Mouse (Mus musculus) CH12.LX (cell line): Measurements from ENCODE around the gene Cacna1h. TPM values are rescaled to one million over a fixed set of nuclear protein-coding genes. Genes with fewer than 3 reads are reported as not detected.

Source experiments
- DNase-seq: peaks from one replicate; pipeline ENCODE4 v3.0.0-alpha.2; 2013; ENCODE audit errors: extremely low read depth
- H3K27ac ChIP-seq: 2 replicates; pipeline ENCODE4 v1.5.1; 2012; ENCODE audit warnings: low read depth, mild to moderate bottlenecking, control low read depth, moderate library complexity; ENCODE audit not compliant: insufficient read depth
- H3K27me3 ChIP-seq: replicated peaks from 2 replicates; pipeline ENCODE3; 2012; ENCODE audit warnings: inconsistent platforms
- H3K36me3 ChIP-seq, 2 experiments: replicated peaks in 1 of 2; 2 replicates each; pipeline versions ENCODE3 to v1.6.1; 2012; ENCODE audit warnings: inconsistent platforms in 1 of 2, low read length in 1 of 2, mild to moderate bottlenecking in 1 of 2, mixed read lengths in 1 of 2, moderate library complexity in 1 of 2; ENCODE audit not compliant: control insufficient read depth in 1 of 2, insufficient read depth in 1 of 2
- H3K4me1 ChIP-seq, 2 experiments: 2 replicates each; pipeline ENCODE4 v1.6.1; 2012; ENCODE audit warnings: inconsistent platforms in 1 of 2, moderate library complexity in 1 of 2; ENCODE audit not compliant: insufficient read depth in 2 of 2, control insufficient read depth in 1 of 2
- H3K4me2 ChIP-seq: 2 replicates; pipeline ENCODE4 v1.6.1; 2012; ENCODE audit warnings: low read depth, mild to moderate bottlenecking, control low read depth; ENCODE audit not compliant: poor library complexity, insufficient read depth, severe bottlenecking
- H3K4me3 ChIP-seq, 3 experiments: fragments of 150-350 bp in 1 of 3; sonication (generic) in 1 of 3; replicated peaks in 1 of 3; 2 replicates each; pipeline versions ENCODE3 to v1.5.1; 2011 to 2012; ENCODE audit warnings: low read depth in 2 of 3, low read length in 2 of 3, mild to moderate bottlenecking in 2 of 3, moderate library complexity in 2 of 3, control low read depth in 1 of 3, improper control_type of control experiment in 1 of 3, inconsistent platforms in 1 of 3, mixed read lengths in 1 of 3; ENCODE audit not compliant: poor library complexity in 1 of 3
- H3K79me2 ChIP-seq: replicated peaks from 2 replicates; pipeline ENCODE4 v1.6.1; 2012; ENCODE audit warnings: mild to moderate bottlenecking, moderate library complexity; ENCODE audit not compliant: control insufficient read depth, poor library complexity, insufficient read depth, severe bottlenecking; ENCODE audit errors: extremely low read depth
- H3K9ac ChIP-seq: 2 replicates; pipeline ENCODE4 v1.6.1; 2012; ENCODE audit warnings: low read depth, mild to moderate bottlenecking, control low read depth, moderate library complexity; ENCODE audit not compliant: insufficient read depth
- H3K9me3 ChIP-seq: replicated peaks from 2 replicates; pipeline ENCODE3; 2012; ENCODE audit warnings: low read length, inconsistent platforms, mixed read lengths
- BHLHE40 ChIP-seq: IDR thresholded peaks from 2 replicates; pipeline ENCODE4 v1.6.1; 2011; ENCODE audit warnings: mild to moderate bottlenecking, low read depth, low read length, improper control_type of control experiment
- CHD1 ChIP-seq: IDR thresholded peaks from 2 replicates; pipeline ENCODE4 v1.6.1; 2012; ENCODE audit warnings: low read depth, low read length, improper control_type of control experiment, inconsistent platforms
- CHD2 ChIP-seq: IDR thresholded peaks from 2 replicates; pipeline ENCODE4 v1.6.1; 2011; ENCODE audit warnings: low read length, improper control_type of control experiment
- CTCF ChIP-seq, 2 experiments: IDR thresholded peaks in 1 of 2; conservative IDR thresholded peaks in 1 of 2; 2 replicates each; pipeline ENCODE4 v1.5.1; 2011 to 2012; ENCODE audit warnings: low read depth in 2 of 2, low read length in 2 of 2, improper control_type of control experiment in 1 of 2, inconsistent platforms in 1 of 2, mild to moderate bottlenecking in 1 of 2, moderate library complexity in 1 of 2
- E2F4 ChIP-seq: IDR thresholded peaks from 2 replicates; pipeline ENCODE4 v1.6.1; 2011; ENCODE audit warnings: low read depth, low read length, improper control_type of control experiment; ENCODE audit not compliant: insufficient replicate concordance
- GABPA ChIP-seq: IDR thresholded peaks from 2 replicates; pipeline ENCODE4 v1.6.1; 2012; ENCODE audit warnings: low read depth, low read length, improper control_type of control experiment, inconsistent platforms; ENCODE audit not compliant: insufficient replicate concordance
- IRF4 ChIP-seq: IDR thresholded peaks from 2 replicates; pipeline ENCODE4 v1.6.1; 2014; ENCODE audit warnings: low read depth, mild to moderate bottlenecking, inconsistent platforms, low read length, improper control_type of control experiment
- JUND ChIP-seq: conservative IDR thresholded peaks from 2 replicates; pipeline ENCODE4 v1.6.1; 2011; ENCODE audit warnings: low read depth, low read length, improper control_type of control experiment
- KAT2A ChIP-seq: IDR thresholded peaks from 2 replicates; pipeline ENCODE4 v1.6.1; 2012; ENCODE audit warnings: low read length, improper control_type of control experiment, inconsistent platforms; ENCODE audit not compliant: insufficient replicate concordance
- MAFK ChIP-seq: IDR thresholded peaks from 2 replicates; pipeline ENCODE4 v1.6.1; 2011; ENCODE audit warnings: low read length, improper control_type of control experiment; ENCODE audit not compliant: insufficient replicate concordance
- MEF2A ChIP-seq: IDR thresholded peaks from 2 replicates; pipeline ENCODE4 v1.6.1; 2014; ENCODE audit warnings: low read depth, mild to moderate bottlenecking, inconsistent platforms, low read length, improper control_type of control experiment, borderline replicate concordance
- MXI1 ChIP-seq: IDR thresholded peaks from 2 replicates; pipeline ENCODE4 v1.6.1; 2011; ENCODE audit warnings: mild to moderate bottlenecking, low read depth, low read length, improper control_type of control experiment
- MYC ChIP-seq: IDR thresholded peaks from 2 replicates; pipeline ENCODE4 v1.6.1; 2011; ENCODE audit warnings: low read depth, mild to moderate bottlenecking, improper control_type of control experiment, low read length
- NELFE ChIP-seq: IDR thresholded peaks from 2 replicates; pipeline ENCODE4 v1.6.1; 2011; ENCODE audit warnings: low read depth, low read length, improper control_type of control experiment
- NRF1 ChIP-seq: IDR thresholded peaks from 2 replicates; pipeline ENCODE4 v1.6.1; 2014; ENCODE audit warnings: low read depth, mild to moderate bottlenecking, inconsistent platforms, low read length, improper control_type of control experiment, moderate library complexity
- PAX5 ChIP-seq: IDR thresholded peaks from 2 replicates; pipeline ENCODE4 v1.6.1; 2012; ENCODE audit warnings: low read length, inconsistent platforms, mixed read lengths
- RAD21 ChIP-seq: IDR thresholded peaks from 2 replicates; pipeline ENCODE4 v1.6.1; 2011; ENCODE audit warnings: low read depth, mild to moderate bottlenecking, low read length, improper control_type of control experiment, moderate library complexity
- RCOR1 ChIP-seq: conservative IDR thresholded peaks from 2 replicates; pipeline ENCODE4 v1.6.1; 2012; ENCODE audit warnings: low read depth, mild to moderate bottlenecking, inconsistent platforms, low read length, improper control_type of control experiment
- SIN3A ChIP-seq: IDR thresholded peaks from 2 replicates; pipeline ENCODE4 v1.6.1; 2012; ENCODE audit warnings: low read length, improper control_type of control experiment, inconsistent platforms
- TBP ChIP-seq: conservative IDR thresholded peaks from 2 replicates; pipeline ENCODE4 v1.6.1; 2011; ENCODE audit warnings: low read depth, low read length, improper control_type of control experiment
- USF2 ChIP-seq: conservative IDR thresholded peaks from 2 replicates; pipeline ENCODE4 v1.6.1; 2011; ENCODE audit warnings: low read depth, low read length, improper control_type of control experiment
- ZC3H11A ChIP-seq: IDR thresholded peaks from 2 replicates; pipeline ENCODE4 v1.6.1; 2012; ENCODE audit warnings: low read depth, mild to moderate bottlenecking, inconsistent platforms, low read length, improper control_type of control experiment
- ZNF384 ChIP-seq: IDR thresholded peaks from 2 replicates; pipeline ENCODE4 v1.6.1; 2012; ENCODE audit warnings: low read depth, low read length, improper control_type of control experiment, inconsistent platforms
- dilution Hi-C: fragments of 300-500 bp; cut with MboI; formaldehyde crosslinking; loops from 2 replicates; pipeline ENCODE4 v1.14.3; 2020; ENCODE audit warnings: low sequenced_read_pairs; ENCODE audit not compliant: extremely low pct_unique_long_range_greater_than_20kb, extremely low pct_ligation_motif_present
- in situ Hi-C: fragments of 300-500 bp; cut with MboI; formaldehyde crosslinking; loops from 3 replicates; pipeline ENCODE4 v1.14.3; 2019; ENCODE audit warnings: low sequenced_read_pairs, low pct_ligation_motif_present, low pct_unique_long_range_greater_than_20kb, mixed read lengths
- polyA plus RNA-seq: library from polyadenylated mRNA; unstranded; fragments of >175 nt; gene quantifications from 2 replicates; pipeline ENCODE4 v1.2.1, GENCODE M21; 2012; ENCODE audit warnings: low read depth; ENCODE audit not compliant: insufficient read length
- total RNA-seq, 2 experiments: library from RNA; depleted of rRNA; stranded (reverse); fragments of 300-350 nt in 1 of 2; fragments of >200 nt in 1 of 2; gene quantifications; 2 replicates each; pipeline ENCODE4 v1.2.3; 2012 to 2014

Cacna1h gene
- total and polyA plus RNA-seq, 3 experiments: 0.04 to 0.21 (median 0.21) TPM

DNA sequence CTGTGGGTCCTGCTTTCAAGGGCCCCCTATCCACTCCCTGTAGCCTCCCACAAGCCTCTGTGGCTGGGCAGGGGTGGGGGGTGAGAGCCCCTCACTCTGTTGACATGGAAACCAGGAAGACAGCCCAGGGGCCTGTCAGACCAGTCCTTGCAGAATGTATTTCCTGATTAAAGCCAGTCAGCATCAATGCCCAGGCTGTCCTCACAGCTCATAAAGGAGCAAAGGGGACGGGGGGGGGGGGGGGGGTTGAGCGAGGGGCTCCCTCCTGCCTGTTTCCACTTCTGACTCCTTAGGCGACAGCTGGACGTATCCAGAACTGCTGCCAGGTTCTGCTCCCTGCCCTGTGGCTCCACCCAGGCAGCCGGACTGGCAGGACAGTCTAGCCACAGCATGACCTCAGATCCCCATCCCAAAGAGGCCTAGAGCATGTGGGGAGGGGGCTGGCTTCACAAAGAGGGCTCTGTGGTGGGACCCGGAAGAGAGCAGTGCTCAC is 18.1 kb downstream of the Cacna1h start:
- no peak for DNase-seq
- no peaks in the 10 kb centered on the region for H3K9me3 ChIP-seq
- H3K36me3 ChIP-seq: no peaks in the 10 kb centered on the region
- TF ChIP-seq MXI1 (no peak), SIN3A (no peak), IRF4 (no peak), KAT2A (no peak), BHLHE40 (no peak)
- TF ChIP-seq, all 38 proteins: peak for 0
- no peak overlapping the region for H3K27ac ChIP-seq
- no peak overlapping the region for H3K9ac ChIP-seq
- H3K79me2 ChIP-seq: no peaks in the 10 kb centered on the region
- H3K4me1 ChIP-seq: no peaks in the 10 kb centered on the region
- no peak overlapping the region for H3K4me2 ChIP-seq
- in situ Hi-C loops: no loop called here
- H3K4me3 ChIP-seq: no peak overlapping the region
- dilution Hi-C loops: no loop called here
- H3K27me3 ChIP-seq: peaks cover 74% of the 10 kb centered on the region

DNA sequence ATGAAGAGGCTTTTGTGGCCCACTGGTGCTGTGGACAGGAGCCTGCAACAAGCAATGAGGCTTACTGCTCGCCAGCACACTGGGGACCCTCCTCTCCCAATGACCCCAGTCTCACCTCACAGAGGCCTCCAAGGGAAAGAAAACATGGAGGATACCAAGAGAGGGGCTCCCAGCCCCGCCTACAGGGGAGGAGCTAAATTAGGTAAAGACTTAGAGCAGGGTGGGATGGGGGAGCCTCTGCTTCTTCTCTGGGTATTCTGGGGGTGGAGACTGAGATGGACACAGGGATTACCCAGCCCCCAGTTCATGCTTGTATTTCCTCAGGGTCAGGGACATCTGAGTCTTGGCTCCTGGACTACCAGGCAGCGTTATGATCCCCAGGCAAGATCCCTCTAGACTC is 18.7 kb downstream of the Cacna1h start:
- Histone ChIP-seq H3K27me3 (peaks cover 77% of the 10 kb centered on the region), H3K79me2 (no peaks in the 10 kb centered on the region), H3K9me3 (no peaks in the 10 kb centered on the region), H3K4me1 (no peaks in the 10 kb centered on the region), H3K9ac (no peak overlapping the region), H3K36me3 (no peaks in the 10 kb centered on the region), H3K4me2 (no peak overlapping the region), H3K4me3 (no peak overlapping the region), H3K27ac (no peak overlapping the region)
- dilution Hi-C loops (no loop called here), in situ Hi-C loops (no loop called here)
- TF ChIP-seq E2F4 (no peak), CHD1 (no peak), CHD2 (no peak), USF2 (no peak), MAFK (no peak), RAD21 (no peak), CTCF (conservative IDR thresholded peaks at IDR 0.05 in 1 of 2, IDR thresholded peaks at IDR 0.05 in 1 of 2; ENCODE audit: low read depth in 2 of 2, low read length in 2 of 2) (no peak), SIN3A (no peak), TBP (no peak), MYC (no peak), MXI1 (no peak), PAX5 (no peak)
- no peak for DNase-seq

DNA sequence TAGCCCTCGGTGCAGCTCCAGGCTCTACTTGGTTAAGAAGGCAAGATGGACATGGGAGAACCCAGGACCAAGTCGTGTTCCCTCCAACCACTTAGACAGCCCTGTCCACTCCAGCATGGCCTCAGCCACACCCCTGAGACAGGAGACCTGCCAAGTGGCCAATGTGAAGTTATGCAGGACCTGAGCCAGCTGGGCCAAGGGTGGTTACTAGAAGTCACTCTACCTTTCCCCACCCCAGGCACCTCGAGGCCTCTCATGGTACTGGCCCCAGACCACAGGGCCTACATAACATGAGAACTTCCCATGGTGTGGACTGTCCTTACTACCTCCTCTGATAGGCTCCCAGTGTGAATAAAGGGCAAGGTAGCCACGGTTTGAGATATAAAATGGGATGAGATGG is 19.4 kb downstream of the Cacna1h start:
- dilution Hi-C loops (no loop called here), in situ Hi-C loops (no loop called here)
- Histone ChIP-seq H3K9me3 (no peaks in the 10 kb centered on the region), H3K4me3 (no peak overlapping the region), H3K27ac (no peak overlapping the region), H3K9ac (no peak overlapping the region), H3K36me3 (no peaks in the 10 kb centered on the region), H3K4me1 (no peaks in the 10 kb centered on the region), H3K4me2 (no peak overlapping the region), H3K27me3 (peaks cover 77% of the 10 kb centered on the region), H3K79me2 (no peaks in the 10 kb centered on the region)
- no peak for TF ChIP-seq JUND
- TF ChIP-seq MEF2A: no peak
- TF ChIP-seq SIN3A: no peak
- TF ChIP-seq GABPA: no peak
- TF ChIP-seq MYC: no peak
- no peak for TF ChIP-seq ZNF384
- no peak for TF ChIP-seq NELFE
- no peak for TF ChIP-seq RCOR1
- no peak for TF ChIP-seq PAX5
- no peak for TF ChIP-seq NRF1
- TF ChIP-seq IRF4: no peak
- TF ChIP-seq MAFK: no peak
- no peak for TF ChIP-seq TBP
- TF ChIP-seq ZC3H11A: no peak
- TF ChIP-seq CHD2: no peak
- no peak for TF ChIP-seq RAD21
- no peak for TF ChIP-seq E2F4
- TF ChIP-seq BHLHE40: no peak
- DNase-seq: no peak
